Mouse (Mus musculus) frontal cortex, postnatal 25 days (tissue): ENCODE results near the gene Olfr1030.
"Not testable (repeated sequence)": the region's sequence is repeated elsewhere in the genome, so short reads cannot be mapped to it uniquely, and the experiment has no call there.

Experiments
- DNase-seq, 2 experiments: peaks; one replicate each; pipeline ENCODE4 v3.0.0; 2022; ENCODE audit warnings: low spot score in 2 of 2

The Olfr1030 gene

GRCm38 (mm10) chr2:85978976-85979375, at the start of gene Olfr1030:
TSS of gene Olfr1030 (plus strand) at chr2:85979276.
- no peak for DNase-seq

GRCm38 (mm10) chr2:85950137-85950536, 28.9 kb upstream of the Olfr1030 start, which contains the start of gene Olfr1028:
TSS of gene Olfr1028 (plus strand) at chr2:85950437.
- no peak for DNase-seq

- DNase-seq: no peak
Observed at GRCm38 (mm10) chr2:85973595-85973994, 5.5 kb upstream of the Olfr1030 start, which contains the start of gene Olfr1029. TSS of gene Olfr1029 (plus strand) at chr2:85973895.

GRCm38 (mm10) chr2:85990004-85990403, 10.9 kb downstream of the Olfr1030 start, which contains the start of gene Olfr1031:
TSS of gene Olfr1031 (plus strand) at chr2:85990304.
- DNase-seq: no peak

- no peak for DNase-seq
Observed at GRCm38 (mm10) chr2:86005240-86005639, 26.2 kb downstream of the Olfr1030 start, which contains the start of gene Olfr1032. TSS of gene Olfr1032 (plus strand) at chr2:86005540.

- DNase-seq: not testable (repeated sequence)
Observed at GRCm38 (mm10) chr2:86020406-86020805, 41.3 kb downstream of the Olfr1030 start, which contains the start of gene Olfr1033. TSS of gene Olfr1033 (plus strand) at chr2:86020633.

GRCm38 (mm10) chr2:86021518-86021917, 42.4 kb downstream of the Olfr1030 start:
- DNase-seq: not testable (repeated sequence)
